Mouse (Mus musculus) lung, postnatal 25 days (tissue): ENCODE measurements around the gene Pappa.
A peak's percentile ranks its signal among the peaks of the same experiment; 100 is the strongest.

Source experiments
- DNase-seq: peaks from one replicate; pipeline ENCODE4 v3.0.0; 2022; ENCODE audit warnings: low spot score

Pappa gene

DNA sequence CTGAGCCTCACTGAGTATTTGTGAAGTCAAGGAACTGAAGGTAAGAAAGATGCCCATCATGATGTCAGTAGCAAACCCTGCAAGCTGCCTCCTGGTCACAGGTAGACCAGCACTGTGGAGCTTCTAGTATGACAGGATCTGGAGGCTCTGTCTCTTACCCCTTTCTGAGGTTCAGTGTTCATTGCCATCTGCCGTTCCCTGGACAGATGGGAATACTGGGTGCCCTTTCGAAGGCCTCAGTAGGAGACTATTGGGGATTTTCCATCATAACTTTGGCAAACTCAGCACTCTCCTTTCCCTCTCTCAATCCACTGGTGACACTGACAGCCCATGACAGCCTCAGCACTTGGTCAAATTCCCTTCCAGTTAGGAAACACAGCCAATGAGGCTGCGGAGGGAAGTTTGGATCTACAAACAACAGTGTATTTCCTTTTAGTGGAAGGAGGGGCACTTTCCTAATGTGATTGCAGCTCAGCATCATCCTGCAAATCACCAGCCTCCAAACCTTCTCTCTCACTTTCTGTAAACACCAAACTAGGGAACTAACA is 42.4 kb downstream of the Pappa start:
- peak; percentile 4 for DNase-seq

- no peak for DNase-seq
These were observed 50.5 kb downstream of the Pappa start for GRCm38 (mm10) chr4:65174505-65174904.

DNA sequence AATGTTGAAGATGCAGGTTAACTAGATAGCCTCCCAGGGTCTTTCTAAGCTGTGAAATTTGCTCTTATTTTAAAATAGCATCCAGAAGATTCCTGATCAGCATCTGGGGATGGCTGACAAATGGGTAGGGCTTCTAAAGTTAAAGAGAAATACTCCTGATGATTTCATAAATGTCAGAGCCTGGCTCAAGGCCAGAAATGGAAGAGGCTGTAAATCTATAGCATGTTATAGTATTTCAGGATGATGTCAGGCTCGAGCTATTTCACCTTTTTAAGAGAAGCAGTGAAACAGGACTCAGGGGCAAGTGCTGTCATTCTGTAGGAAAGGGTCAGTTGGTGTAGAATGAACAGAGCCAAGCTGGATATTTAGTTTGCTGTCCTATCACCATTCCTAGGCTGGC is 54.2 kb downstream of the Pappa start:
- no peak for DNase-seq

DNA sequence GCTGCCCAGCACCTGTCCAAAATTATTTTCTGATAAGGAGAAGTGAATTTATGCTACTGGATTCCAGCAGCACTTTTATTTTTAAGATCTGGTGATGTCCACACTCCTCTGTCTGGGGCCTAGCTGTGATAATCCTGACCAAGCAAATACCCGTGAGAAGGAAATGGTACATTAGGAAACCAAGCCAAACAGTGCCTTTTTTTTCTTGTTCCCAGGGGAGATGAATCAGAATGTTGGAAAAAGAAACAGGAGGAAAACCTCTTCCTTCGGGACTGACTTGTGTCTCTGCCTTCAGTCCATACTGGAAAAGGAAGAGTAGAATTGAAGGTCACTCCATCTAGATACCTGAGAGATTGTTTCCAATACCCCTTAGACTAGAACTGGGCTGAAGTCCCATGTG is 63.3 kb downstream of the Pappa start:
- DNase-seq: no peak

DNA sequence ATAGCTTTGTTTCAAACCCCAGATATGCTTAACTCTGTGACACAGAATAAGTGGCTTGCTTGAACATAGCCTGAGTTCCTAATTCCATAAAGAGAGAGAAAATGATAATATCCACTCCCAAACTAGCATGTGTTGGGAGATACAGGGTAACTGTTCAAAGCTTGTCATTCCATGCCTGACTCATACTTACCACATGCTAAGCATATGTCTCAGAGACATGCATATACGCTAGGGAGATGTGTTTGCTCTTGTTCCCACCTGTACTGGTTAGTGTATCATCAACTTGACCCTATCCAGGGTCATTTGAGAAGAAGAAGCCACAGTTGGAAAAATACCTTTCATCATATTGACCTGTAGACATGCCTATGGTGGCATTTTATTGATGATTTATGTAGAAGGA is 63.7 kb downstream of the Pappa start:
- DNase-seq: no peak

DNA sequence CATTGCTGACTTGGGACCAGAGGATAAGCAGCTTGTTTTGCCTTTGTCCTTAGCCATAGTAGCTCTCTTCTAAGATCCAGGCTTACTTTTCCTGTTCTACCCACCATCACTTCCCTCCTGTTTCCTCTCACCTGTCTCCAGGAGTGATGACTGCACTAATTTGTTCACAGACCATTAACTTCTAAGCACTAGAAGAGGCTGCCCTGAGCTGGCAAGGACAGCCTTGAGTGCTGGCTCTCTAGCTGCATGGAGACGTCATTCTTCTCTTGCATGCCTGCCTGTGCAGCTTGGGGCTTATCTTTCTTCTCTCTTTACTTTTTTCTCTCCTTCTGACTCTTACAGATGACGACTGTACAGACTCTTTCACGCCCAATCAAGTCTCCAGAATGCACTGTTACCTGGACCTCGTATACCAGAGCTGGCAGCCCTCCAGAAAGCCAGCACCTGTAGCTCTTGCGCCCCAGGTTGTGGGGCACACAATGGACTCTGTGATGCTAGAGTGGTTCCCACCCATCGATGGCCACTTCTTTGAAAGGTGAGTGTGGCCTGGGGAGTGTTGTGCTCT is 65.0 kb downstream of the Pappa start:
- DNase-seq: no peak

DNA sequence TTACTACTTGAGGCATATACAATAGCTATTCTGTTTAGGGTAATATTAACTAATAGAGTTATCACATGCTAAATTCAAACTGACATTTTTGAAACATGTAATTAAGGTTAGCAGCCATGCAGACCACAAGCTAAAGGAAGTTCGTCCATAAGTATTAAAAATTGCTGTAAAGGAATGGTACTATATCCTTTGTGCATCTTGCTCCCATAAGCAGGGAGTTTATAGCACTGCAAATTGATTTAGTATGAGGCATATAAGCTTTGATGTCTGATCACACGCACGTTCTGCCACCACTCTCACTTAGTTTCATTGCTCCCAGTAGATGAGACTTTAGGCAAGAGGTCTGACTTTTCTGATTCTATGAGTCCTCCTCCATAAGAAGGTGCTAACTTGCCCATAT is 68.8 kb downstream of the Pappa start:
- DNase-seq: no peak

DNA sequence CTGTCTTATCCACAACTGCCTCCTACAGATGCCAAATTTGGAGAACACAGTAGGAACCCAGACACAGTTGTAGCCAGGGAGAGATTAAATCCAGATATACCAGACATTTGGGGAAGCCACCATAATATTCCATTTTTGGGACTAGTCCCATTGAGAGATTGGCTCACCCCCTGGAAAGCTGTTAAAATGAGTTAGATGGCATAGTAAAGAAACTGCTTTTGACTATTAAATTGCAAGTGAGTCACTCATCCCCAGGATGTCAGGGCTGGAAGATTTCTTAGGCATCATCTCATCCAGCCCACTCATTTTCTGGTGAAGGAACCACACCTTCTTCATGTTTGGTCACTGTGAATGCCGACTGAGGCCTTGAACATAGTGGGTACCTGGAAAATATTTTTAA is 72.0 kb downstream of the Pappa start:
- no peak for DNase-seq

- DNase-seq: no peak
These were observed 79.7 kb downstream of the Pappa start for GRCm38 (mm10) chr4:65203666-65204065.

GRCm38 (mm10) chr4:65205446-65205845 is 81.5 kb downstream of the Pappa start:
- DNase-seq: no peak

DNA sequence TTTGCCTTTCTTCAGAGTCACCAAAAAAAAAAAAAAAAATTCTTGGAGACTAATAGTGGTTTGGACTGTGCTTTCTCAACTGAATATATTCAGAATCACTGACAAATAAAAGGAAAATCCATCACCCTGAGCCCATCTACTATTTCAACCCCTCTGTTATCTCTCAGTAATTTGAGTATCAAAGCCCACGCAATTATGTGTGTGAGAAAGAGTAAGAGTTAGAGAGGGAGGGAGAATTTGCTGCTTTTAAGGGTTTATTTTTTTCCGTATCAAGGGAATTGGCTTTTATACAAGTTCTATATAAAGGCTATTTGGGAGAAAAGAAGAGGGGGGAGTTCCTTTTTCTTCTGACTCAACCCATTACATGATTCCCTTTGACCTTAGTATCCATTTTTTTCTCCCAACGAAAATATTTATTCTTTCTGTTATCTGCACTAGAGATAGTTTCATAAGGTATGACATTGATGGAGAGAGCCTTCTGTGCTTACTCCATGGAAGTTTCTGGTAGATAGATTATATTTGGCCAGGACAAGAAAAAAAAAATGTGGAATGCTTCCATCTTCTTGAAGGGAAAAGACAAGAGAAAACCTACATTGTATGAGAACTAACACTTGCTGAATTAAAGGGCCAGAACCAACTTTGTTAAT is 85.5 kb downstream of the Pappa start:
- DNase-seq: no peak

GRCm38 (mm10) chr4:65216682-65217081 is 92.7 kb downstream of the Pappa start:
- no peak for DNase-seq

GRCm38 (mm10) chr4:65217651-65218364 is 93.8 kb downstream of the Pappa start:
- DNase-seq: no peak

DNA sequence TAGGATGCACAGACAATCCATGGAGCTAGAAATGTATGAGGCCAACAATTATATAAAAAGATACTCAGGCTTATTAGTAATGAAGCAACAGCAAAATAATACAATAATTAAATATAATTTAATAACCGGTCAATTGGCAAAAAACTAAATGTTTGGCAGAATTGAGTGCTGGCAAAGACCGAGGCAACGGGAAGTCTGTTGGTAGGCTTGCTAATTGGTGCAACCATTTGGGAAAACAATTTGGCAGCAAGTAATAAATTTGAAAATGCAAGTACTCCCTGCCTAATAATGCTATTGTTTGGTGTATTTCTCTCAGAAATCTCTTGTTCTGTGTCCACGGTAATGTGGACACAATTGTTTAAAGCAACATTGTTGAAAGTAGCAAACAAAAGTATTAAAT is 99.9 kb downstream of the Pappa start:
- no peak for DNase-seq

DNA sequence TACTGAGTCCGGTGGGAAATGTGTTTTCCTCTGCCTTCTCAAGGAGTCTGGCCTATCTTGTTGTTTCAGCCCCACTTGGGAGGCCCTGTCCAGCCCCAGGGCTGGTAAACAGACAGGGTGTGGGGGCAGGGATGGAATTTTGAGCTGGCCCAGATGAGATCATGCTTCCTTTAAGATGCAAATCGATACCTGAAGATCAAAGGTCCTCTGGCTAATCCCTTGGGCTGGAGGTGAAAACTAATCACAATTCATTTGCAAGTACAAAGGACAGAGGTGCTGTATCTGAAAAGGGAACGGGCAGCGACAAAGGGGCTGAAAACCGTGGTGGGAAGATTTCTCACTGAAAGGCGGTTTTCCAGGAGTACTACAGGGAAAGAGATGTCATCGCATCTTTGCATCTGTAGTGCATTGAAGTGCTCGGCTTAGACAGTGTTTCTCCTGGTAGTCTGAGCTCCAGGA is 114.6 kb downstream of the Pappa start:
- no peak for DNase-seq

GRCm38 (mm10) chr4:65242434-65242931 is 118.5 kb downstream of the Pappa start:
- no peak for DNase-seq

GRCm38 (mm10) chr4:65243245-65243644 is 119.3 kb downstream of the Pappa start:
- DNase-seq: no peak

GRCm38 (mm10) chr4:65245015-65245414 is 121.0 kb downstream of the Pappa start:
- DNase-seq: no peak

DNA sequence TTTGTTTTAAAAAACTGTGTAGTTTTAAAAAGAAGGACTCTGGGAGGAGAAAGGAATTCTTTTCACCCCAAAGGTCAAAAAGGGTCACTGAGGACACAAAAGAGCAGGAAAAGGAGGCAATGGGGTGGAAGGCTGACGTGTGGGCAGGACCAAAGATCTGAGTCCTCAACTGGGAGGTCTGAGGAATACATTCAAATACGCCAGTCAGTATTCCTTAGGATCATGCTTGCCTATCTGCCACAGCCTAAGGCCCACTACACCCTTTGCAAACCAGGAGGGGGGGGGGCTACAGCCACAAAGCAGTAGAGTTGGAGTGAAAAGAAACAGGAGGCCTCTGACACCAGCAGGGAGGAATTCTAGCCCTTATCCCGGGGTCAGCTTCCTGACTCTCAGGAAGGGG is 121.5 kb downstream of the Pappa start:
- DNase-seq: no peak

- DNase-seq: no peak
These were observed 128.2 kb downstream of the Pappa start for GRCm38 (mm10) chr4:65252193-65252592.

GRCm38 (mm10) chr4:65254073-65254472 is 130.1 kb downstream of the Pappa start:
- DNase-seq: no peak

DNA sequence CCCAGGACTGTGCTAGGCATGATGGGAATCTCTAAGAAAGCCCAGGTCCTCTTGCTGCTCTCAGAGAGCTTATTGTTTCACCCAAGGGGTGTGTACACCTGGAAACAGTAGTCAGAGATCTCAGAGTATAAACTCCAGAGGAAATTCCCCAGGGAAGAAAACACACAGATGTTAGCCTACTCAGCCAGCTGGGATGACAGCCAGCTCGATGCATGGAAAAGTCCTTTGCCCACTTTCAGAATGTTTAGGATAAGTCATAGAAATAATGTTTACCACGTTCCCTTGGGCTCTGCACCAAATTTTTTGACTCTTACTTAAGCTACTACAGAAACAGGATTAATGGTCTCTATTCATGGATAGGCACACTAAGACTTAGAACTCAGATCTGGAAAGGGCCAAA is 143.1 kb downstream of the Pappa start:
- no peak for DNase-seq

DNA sequence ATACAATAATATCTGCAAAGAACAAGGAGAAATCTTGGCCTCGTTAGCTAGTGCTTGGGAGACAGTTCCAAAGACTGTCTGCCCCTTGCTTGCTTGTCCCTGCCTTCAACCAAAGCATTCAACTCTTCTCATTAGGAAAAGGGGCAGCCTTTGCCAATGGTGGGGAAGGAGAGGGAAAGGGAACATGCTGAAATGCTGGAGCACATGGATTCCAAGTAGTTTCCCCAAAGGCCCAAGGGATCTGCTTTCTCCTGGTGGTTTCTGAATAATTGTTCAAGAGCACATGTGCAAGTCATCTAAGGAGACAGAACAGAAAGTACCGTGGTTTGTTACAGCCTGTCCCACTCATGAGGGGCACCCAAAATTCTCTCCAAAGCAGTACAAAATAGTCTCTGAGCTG is 146.0 kb downstream of the Pappa start:
- DNase-seq: no peak
